Mouse (Mus musculus) stomach, embryonic 16.5 days (tissue): ENCODE measurements around the gene Tlr4. TPM values are rescaled to one million over a fixed set of nuclear protein-coding genes. Genes with fewer than 3 reads are reported as not detected.

Experiments
- ATAC-seq: fragments of 200-750 bp; cut with Nextera tagmentation; 2 replicates; pipeline ENCODE4 v1.8.0; 2017; ENCODE audit warnings: moderate number of reproducible peaks, moderate TSS enrichment; ENCODE audit not compliant: insufficient read depth, low FRiP score
- H3K27ac ChIP-seq: fragments of 300-500 bp; sonication (generic); 2 replicates; pipeline ENCODE4 v1.5.1; 2014; ENCODE audit warnings: low read length
- H3K27me3 ChIP-seq: fragments of 300-500 bp; sonication (generic); 2 replicates; pipeline ENCODE4 v1.6.1; 2014; ENCODE audit warnings: low read length, control low read depth, mixed read lengths; ENCODE audit not compliant: control insufficient read depth, insufficient read depth
- H3K36me3 ChIP-seq: fragments of 300-500 bp; sonication (generic); 2 replicates; pipeline ENCODE4 v1.6.1; 2014; ENCODE audit warnings: low read length; ENCODE audit not compliant: control insufficient read depth, insufficient read depth
- H3K4me1 ChIP-seq: fragments of 300-500 bp; sonication (generic); 2 replicates; pipeline ENCODE4 v1.6.1; 2014; ENCODE audit warnings: low read length, control low read depth, mixed read lengths; ENCODE audit not compliant: control insufficient read depth, insufficient read depth
- H3K4me2 ChIP-seq: fragments of 300-500 bp; sonication (generic); 2 replicates; pipeline ENCODE4 v1.6.1; 2014; ENCODE audit warnings: low read depth, low read length, mixed read lengths
- H3K4me3 ChIP-seq: fragments of 300-500 bp; sonication (generic); replicated peaks from 2 replicates; pipeline ENCODE4 v1.5.1; 2014; ENCODE audit warnings: mild to moderate bottlenecking, low read length
- H3K9ac ChIP-seq: fragments of 300-500 bp; sonication (generic); 2 replicates; pipeline ENCODE4 v1.6.1; 2014; ENCODE audit warnings: low read length
- H3K9me3 ChIP-seq: fragments of 300-500 bp; sonication (generic); replicated peaks from 2 replicates; pipeline ENCODE4 v1.6.1; 2016; ENCODE audit warnings: low read length, control low read depth; ENCODE audit not compliant: control insufficient read depth
- WGBS: fragments of 180-500 bp; shearing (Covaris S2); extraction: QIAGEN DNeasy Blood & Tissue Kit; methylation state at CpG from one replicate; pipeline ENCODE4 v1.1.7; 2014; 5-methylcytosine and 5-hydroxymethylcytosine counted together
- polyA plus RNA-seq: library from polyadenylated mRNA; unstranded; fragments of >200 nt; fragmentation: Nextera tagmentation; extraction: Ambion mirVana; gene quantifications from 2 replicates; pipeline ENCODE4 v1.2.1, GENCODE M21; 2015

Tlr4 gene
- 2.9 and 3.6 TPM in 2 replicates for polyA plus RNA-seq

DNA sequence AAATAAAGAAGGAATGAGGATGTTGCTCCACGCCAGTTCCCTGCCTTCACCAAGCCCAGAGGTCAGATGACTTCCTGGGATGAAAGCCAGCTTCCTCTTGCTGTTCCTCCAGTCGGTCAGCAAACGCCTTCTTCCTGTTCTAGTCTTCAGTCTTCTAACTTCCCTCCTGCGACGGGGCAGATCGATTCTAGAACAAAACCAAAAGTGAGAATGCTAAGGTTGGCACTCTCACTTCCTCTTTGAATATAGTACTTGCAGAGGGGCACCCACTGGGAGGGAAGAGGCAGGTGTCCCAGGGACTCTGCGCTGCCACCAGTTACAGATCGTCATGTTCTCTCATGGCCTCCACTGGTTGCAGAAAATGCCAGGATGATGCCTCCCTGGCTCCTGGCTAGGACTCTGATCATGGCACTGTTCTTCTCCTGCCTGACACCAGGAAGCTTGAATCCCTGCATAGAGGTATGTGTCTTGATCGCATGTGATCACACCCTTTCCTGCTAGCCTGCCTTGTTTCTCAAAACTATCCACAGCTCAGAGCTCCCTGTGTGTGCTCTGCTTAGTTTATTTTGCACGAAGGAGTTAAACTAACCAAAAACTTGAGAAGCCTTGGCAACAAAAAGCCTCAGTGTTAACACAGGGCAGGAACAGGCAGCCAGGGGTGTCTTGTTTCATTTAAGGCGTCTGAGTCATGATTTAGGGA is at the start of gene Tlr4:
Gene Tlr4 (plus strand): TSS at position 122 of the 700 bp plus-strand sequence.
- no peaks in the 10 kb centered on the region for H3K36me3 ChIP-seq
- no peaks in the 10 kb centered on the region for H3K9me3 ChIP-seq
- H3K4me1 ChIP-seq, result peaks cover 15% of the 10 kb centered on the region
- 32% methylated on average over 11 of the region's 11 CpGs for WGBS
- H3K27ac ChIP-seq, result peak within 1 kb of the TSS; percentile 84
- H3K4me3 ChIP-seq, result peak within 1 kb of the TSS; percentile 35
- H3K27me3 ChIP-seq, result no peaks in the 10 kb centered on the region
- peak; percentile 35; the same call in 1 of the 2 replicates for ATAC-seq
- peak within 1 kb of the TSS; percentile 50 for H3K4me2 ChIP-seq
- peak within 1 kb of the TSS; percentile 53 for H3K9ac ChIP-seq

DNA sequence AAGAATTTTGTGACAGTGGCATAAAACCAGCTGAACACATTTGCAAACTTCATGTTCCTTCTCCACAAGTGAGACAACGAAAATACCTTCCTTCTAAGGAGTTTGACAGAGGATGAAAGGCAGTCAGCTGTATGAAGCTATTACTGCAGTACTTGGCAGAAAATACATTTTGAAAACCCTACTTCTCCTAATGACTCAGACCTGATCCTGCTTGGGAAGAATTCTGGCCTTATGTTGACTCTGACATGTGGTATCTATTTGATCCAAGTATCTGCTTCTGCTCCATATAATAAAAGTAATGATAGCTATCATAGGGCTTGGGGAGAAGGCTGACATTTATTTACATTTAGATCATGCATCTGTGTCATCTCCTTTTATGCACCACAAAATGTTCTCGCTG is 33.1 kb upstream of the Tlr4 start:
- no peak overlapping the region for H3K4me3 ChIP-seq
- no peaks in the 10 kb centered on the region for H3K36me3 ChIP-seq
- no peak overlapping the region for H3K9ac ChIP-seq
- no peaks in the 10 kb centered on the region for H3K27me3 ChIP-seq
- H3K4me1 ChIP-seq, result no peaks in the 10 kb centered on the region
- H3K4me2 ChIP-seq, result no peak overlapping the region
- H3K9me3 ChIP-seq, result no peaks in the 10 kb centered on the region
- 68% methylated on average over 2 of the region's 2 CpGs for WGBS
- no peak for ATAC-seq
- no peak overlapping the region for H3K27ac ChIP-seq

DNA sequence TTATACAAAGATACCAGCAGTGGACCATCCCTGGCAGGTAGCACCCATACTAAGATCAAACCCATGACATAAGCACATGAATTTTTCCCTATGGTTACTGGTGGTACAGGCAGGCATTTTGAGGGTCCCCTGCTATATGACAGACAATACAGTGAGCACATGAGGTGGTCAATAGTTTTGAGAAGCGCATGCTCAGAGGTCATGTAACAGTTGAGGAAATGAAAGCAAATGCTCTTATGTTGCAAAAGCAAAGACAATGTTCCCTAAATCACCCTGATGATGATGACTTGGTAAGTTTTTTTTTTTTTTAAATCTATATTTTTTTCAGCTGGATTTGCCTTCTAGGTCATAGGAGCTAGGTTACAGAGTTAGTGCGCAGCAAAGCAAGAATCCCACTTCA is 30.7 kb upstream of the Tlr4 start:
- WGBS, result 99% methylated on average over 2 of the region's 2 CpGs

DNA sequence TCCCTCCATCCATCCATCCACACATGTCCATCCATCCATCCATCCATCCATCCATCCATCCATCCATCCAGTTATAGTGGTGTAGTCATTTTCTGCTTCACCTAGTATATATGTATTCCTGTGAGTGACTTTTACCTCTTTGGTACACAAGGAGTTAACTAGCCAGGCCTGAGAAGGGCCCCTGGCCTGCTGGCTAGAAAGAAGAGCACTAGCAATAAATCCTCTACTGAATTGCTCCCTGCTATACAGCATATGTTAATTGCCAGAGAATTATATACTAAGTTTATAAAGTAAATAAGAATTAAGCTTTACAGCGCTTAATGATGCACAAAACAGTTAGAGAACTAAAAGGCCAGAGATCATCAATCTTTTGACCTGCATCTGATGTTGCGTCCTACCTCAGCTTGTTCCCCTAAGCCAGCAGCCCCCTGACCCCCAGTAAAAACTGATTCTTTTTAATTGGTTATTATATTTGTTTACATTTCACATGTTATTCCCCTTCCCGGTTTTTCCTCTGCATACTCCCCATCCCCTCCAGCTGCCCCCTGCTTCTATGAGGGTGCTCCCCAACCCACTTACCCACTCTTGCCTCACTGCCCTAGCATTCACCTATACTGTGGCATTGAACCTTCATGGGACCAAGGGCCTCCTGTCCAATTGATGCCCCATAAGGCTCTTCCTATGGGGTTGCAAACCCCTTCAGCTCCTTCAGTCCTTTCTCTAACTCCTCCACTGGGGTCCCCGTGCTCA is 22.7 kb upstream of the Tlr4 start:
- Histone ChIP-seq H3K9me3 (no peaks in the 10 kb centered on the region), H3K27ac (no peak overlapping the region), H3K27me3 (no peaks in the 10 kb centered on the region), H3K36me3 (no peaks in the 10 kb centered on the region), H3K4me1 (no peaks in the 10 kb centered on the region), H3K4me2 (no peak overlapping the region), H3K4me3 (no peak overlapping the region), H3K9ac (no peak overlapping the region)
- no peak for ATAC-seq
- 53% methylated on average over 4 of the region's 4 CpGs for WGBS

More for the DNA sequence above, 30.7 kb upstream of the Tlr4 start:
- no peaks in the 10 kb centered on the region for H3K9me3 ChIP-seq
- H3K36me3 ChIP-seq, result no peaks in the 10 kb centered on the region
- ATAC-seq, result no peak
- H3K4me2 ChIP-seq, result no peak overlapping the region
- no peak overlapping the region for H3K27ac ChIP-seq
- H3K4me1 ChIP-seq, result no peaks in the 10 kb centered on the region
- no peak overlapping the region for H3K9ac ChIP-seq
- no peaks in the 10 kb centered on the region for H3K27me3 ChIP-seq
- no peak overlapping the region for H3K4me3 ChIP-seq

DNA sequence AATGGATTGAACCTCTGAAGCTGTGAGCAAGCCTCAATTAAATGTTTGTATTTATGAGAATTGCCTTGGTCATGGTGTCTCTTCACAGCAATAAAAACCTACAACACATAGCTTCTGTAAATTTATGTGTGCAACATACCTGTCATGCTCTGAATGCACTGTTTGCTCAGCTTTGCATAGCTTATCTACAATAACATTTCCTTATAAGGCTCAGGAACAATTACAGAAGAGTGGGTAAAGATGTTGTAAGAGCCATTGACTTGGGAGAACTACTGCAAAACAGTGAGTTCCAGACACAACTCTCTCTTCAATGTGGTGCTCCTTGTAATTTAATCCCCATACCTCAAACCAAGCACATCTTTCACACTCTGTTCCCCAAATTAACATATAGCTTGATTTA is 21.6 kb upstream of the Tlr4 start:
- Histone ChIP-seq H3K36me3 (no peaks in the 10 kb centered on the region), H3K9me3 (no peaks in the 10 kb centered on the region), H3K4me3 (no peak overlapping the region), H3K4me1 (no peaks in the 10 kb centered on the region), H3K9ac (no peak overlapping the region), H3K27ac (no peak overlapping the region), H3K27me3 (no peaks in the 10 kb centered on the region), H3K4me2 (no peak overlapping the region)
- ATAC-seq, result no peak

DNA sequence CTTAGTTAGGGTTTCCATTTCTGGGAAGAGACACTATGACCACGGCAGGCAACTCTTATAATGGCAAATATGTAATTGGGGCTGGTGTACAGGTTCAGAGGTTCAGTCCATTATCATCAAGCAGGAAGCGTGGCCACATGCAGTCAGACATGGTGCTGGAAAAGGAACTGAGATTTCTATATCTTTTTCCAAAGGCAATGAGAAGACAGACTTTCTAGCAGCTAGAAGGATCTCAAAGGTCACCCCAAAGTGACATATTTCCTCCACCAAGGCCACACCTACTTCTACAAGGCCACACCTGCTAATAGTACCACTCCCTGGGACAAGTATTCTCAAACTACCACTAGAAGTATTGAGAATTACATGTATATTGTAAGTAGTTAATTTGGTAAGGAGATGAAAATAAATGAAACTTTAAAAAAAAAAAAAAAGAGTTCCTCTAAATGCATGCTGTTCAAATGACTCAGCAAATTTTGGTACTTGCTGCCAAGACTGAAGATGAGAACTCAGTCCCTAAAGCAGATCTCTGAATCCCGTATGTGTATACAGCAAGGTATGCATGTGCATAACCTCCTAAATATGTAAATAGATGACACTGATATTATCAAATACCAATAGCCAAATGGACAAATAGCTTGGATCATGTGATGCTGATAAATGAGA is 10.9 kb upstream of the Tlr4 start:
- no peak for ATAC-seq
- no peaks in the 10 kb centered on the region for H3K27me3 ChIP-seq
- no peak overlapping the region for H3K4me2 ChIP-seq
- H3K36me3 ChIP-seq, result no peaks in the 10 kb centered on the region
- 76% methylated on average over 3 of the region's 3 CpGs for WGBS
- H3K4me1 ChIP-seq, result no peaks in the 10 kb centered on the region
- no peak overlapping the region for H3K27ac ChIP-seq
- no peak overlapping the region for H3K4me3 ChIP-seq
- no peak overlapping the region for H3K9ac ChIP-seq
- H3K9me3 ChIP-seq, result no peaks in the 10 kb centered on the region

DNA sequence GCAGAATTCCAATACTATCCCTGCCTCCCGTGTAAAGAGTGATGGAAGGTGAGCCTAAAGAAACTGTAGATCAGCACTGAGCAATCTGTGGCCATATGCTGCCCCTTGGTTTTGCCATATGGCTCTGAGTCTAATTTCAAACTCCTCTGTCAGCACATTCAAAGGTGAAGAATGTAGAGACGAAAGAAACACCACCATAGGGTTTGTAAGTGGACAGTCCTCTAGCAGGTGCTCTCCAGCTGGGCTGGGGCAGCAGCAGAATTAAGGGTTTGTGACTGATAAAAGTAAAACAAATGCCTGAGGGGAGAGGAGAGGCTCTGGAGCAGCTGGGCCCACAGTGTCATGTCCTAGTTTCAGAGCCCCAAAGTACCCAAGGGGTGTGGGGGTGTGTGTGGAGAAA is 6.2 kb upstream of the Tlr4 start:
- H3K9ac ChIP-seq, result no peak overlapping the region
- H3K4me3 ChIP-seq, result no peak overlapping the region
- no peak overlapping the region for H3K4me2 ChIP-seq
- no peaks in the 10 kb centered on the region for H3K4me1 ChIP-seq
- no peak overlapping the region for H3K27ac ChIP-seq
- H3K27me3 ChIP-seq, result no peaks in the 10 kb centered on the region
- WGBS, result 43% methylated on average over 2 of the region's 2 CpGs
- no peaks in the 10 kb centered on the region for H3K9me3 ChIP-seq
- no peaks in the 10 kb centered on the region for H3K36me3 ChIP-seq
- ATAC-seq, result no peak

DNA sequence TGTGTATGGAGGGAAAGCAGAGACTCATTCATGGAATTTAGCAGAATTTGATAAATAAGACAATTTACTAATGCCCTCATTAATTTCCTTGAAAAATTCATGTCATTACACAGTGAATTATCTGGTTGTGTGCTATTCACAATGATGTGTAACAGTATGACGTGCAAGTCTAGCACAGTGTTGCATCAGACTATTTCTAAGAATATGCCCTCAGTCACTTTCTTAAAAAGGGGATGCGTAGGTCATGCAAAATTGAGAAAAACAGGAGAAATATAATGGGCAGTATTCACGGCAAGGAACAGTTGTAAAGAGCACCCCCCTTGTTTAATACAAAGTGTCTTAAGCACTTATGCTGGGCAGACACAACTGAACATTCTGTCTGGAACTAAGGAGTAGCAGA is 5.6 kb upstream of the Tlr4 start:
- Histone ChIP-seq H3K36me3 (no peaks in the 10 kb centered on the region), H3K9ac (no peak overlapping the region), H3K27me3 (no peaks in the 10 kb centered on the region), H3K4me2 (no peak overlapping the region), H3K4me3 (no peak overlapping the region), H3K27ac (no peak overlapping the region), H3K4me1 (no peaks in the 10 kb centered on the region), H3K9me3 (no peaks in the 10 kb centered on the region)
- WGBS, result 76% methylated on average over 3 of the region's 3 CpGs
- ATAC-seq, result no peak

DNA sequence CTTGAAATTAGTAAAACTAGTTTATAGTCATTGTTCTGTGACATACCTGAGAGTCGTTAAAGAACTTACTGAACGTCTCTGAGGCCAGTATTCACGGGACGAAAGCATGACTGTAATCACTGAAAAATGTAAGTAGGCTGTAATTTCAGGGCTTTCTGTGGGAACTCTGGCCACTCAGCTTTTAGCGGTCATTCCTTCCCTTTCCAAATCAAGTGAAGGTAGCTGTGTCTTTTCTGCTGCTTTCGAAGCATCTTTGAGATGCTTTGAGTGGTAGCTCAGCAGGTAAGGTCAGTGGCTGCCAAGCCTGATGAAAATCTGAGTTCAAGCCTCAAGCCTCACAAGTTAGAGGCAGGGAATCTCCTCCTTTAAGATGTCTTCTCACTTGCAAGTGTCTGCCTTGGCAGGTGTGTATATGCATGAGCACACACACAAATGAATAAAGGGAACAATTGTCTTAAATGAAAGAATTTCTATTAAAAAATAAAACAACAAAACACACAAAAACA is 832 bp downstream of the Tlr4 start:
- H3K4me3 ChIP-seq, result peak overlapping the region; percentile 35
- 35% methylated on average over 6 of the region's 6 CpGs for WGBS
- no peaks in the 10 kb centered on the region for H3K36me3 ChIP-seq
- H3K9me3 ChIP-seq, result no peaks in the 10 kb centered on the region
- H3K27ac ChIP-seq, result peak overlapping the region; percentile 84
- no peak for ATAC-seq
- no peaks in the 10 kb centered on the region for H3K27me3 ChIP-seq
- peaks cover 15% of the 10 kb centered on the region for H3K4me1 ChIP-seq
- peak overlapping the region; percentile 53 for H3K9ac ChIP-seq
- H3K4me2 ChIP-seq, result peak overlapping the region; percentile 50
